Mouse (Mus musculus): Measurements from ENCODE around the gene Hnf1a.

DNA sequence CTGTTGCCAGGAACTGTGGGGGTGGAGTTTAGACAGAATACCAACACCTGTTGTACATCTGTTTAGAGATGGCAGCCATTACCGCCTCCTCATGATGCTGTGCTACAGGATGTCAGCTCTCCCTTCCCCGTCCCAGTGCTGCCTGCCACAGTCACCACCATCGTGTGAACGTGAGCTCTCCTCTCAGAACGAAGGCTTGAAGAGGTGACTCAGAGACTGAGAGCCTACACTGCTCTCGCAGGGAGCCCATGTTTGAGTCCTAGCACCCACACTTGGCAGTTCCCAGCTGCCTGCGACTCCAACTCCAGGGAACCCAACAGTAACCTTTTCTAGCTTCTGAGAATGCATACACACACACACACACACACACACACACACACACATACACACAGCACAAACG lies 56.0 kb downstream of the Hnf1a start:
- TF ChIP-seq CTCF (IDR thresholded peaks at IDR 0.05; ENCODE audit: control insufficient read depth, insufficient read depth, low read length) (no peak), POLR2A (IDR thresholded peaks at IDR 0.05; ENCODE audit: borderline replicate concordance, control insufficient read depth, low read depth, low read length) (no peak)
